Mouse (Mus musculus): Measurements from ENCODE around the gene Chst14. TPM values are rescaled to one million over a fixed set of nuclear protein-coding genes. Genes with fewer than 3 reads are reported as not detected.

The Chst14 gene
- polyA plus RNA-seq (2012; rRNA removed), result 7.2 and 7.6 TPM in 2 replicates

GRCm38 (mm10) chr2:118926361-118926997, at the start of gene Chst14:
Chst14 (plus strand) TSS chr2:118926496.

GRCm38 (mm10) chr2:118899981-118900825, 26.1 kb upstream of the Chst14 start, which contains the start of gene Bahd1:
Bahd1 (plus strand) TSS chr2:118900377.

Other genes with a start within 250 kb of the Chst14 start
- 0.32 and 0.48 TPM in 2 replicates for gene Ankrd63, start 222.5 kb upstream of the Chst14 start, polyA plus RNA-seq (2012; rRNA removed)
- gene Plcb2, start 198.1 kb upstream of the Chst14 start, polyA plus RNA-seq (2012; rRNA removed), result 3.3 and 3.6 TPM in 2 replicates
- gene Inafm2, start 180.7 kb upstream of the Chst14 start, polyA plus RNA-seq (2012; rRNA removed), result 22.1 and 26.4 TPM in 2 replicates
- gene Ccdc9b, start 163.8 kb upstream of the Chst14 start, polyA plus RNA-seq (2012; rRNA removed), result 10.0 and 10.9 TPM in 2 replicates
- gene Phgr1, start 153.7 kb upstream of the Chst14 start, polyA plus RNA-seq (2012; rRNA removed), result 11,514 and 14,950 TPM in 2 replicates
- gene Disp2, start 146.8 kb upstream of the Chst14 start, polyA plus RNA-seq (2012; rRNA removed), result 4.7 and 5.6 TPM in 2 replicates
- 4.5 and 5.5 TPM in 2 replicates for gene Knstrn, start 112.5 kb upstream of the Chst14 start, polyA plus RNA-seq (2012; rRNA removed)
- 43.7 and 57.2 TPM in 2 replicates for gene Ivd, start 64.5 kb upstream of the Chst14 start, polyA plus RNA-seq (2012; rRNA removed)
- 27.5 and 31.1 TPM in 2 replicates for gene Bahd1, start 26.1 kb upstream of the Chst14 start, polyA plus RNA-seq (2012; rRNA removed)
- gene Ccdc32, start 102.9 kb downstream of the Chst14 start, polyA plus RNA-seq (2012; rRNA removed), result 12.2 and 16.1 TPM in 2 replicates
- 3.6 and 3.7 TPM in 2 replicates for gene Rpusd2, start 108.3 kb downstream of the Chst14 start, polyA plus RNA-seq (2012; rRNA removed)
- 0.27 and 0.31 TPM in 2 replicates for gene Knl1, start 120.6 kb downstream of the Chst14 start, polyA plus RNA-seq (2012; rRNA removed)
- gene Rad51, start 186.3 kb downstream of the Chst14 start, polyA plus RNA-seq (2012; rRNA removed), result 4.4 and 5.0 TPM in 2 replicates
- 26.5 and 34.7 TPM in 2 replicates for gene Rmdn3, start 230.5 kb downstream of the Chst14 start, polyA plus RNA-seq (2012; rRNA removed)
- 15.7 and 18.9 TPM in 2 replicates for gene Gchfr, start 241.3 kb downstream of the Chst14 start, polyA plus RNA-seq (2012; rRNA removed)
- 0.47 and 0.71 TPM in 2 replicates for gene Gm14137, start 248.0 kb downstream of the Chst14 start, polyA plus RNA-seq (2012; rRNA removed)

All from colon, adult 2 months (tissue).